Mouse (Mus musculus) liver, embryonic 11.5 days (tissue): ENCODE data around the gene Umps. TPM values are rescaled to one million over a fixed set of nuclear protein-coding genes. Genes with fewer than 3 reads are reported as not detected.

ENCODE experiments used
- ATAC-seq: fragments of 200-750 bp; cut with Nextera tagmentation; replicated peaks from 2 replicates; pipeline ENCODE4 v1.8.0; 2017; ENCODE audit warnings: moderate number of reproducible peaks, mild to moderate bottlenecking, moderate TSS enrichment, moderate library complexity; ENCODE audit not compliant: low FRiP score
- DNase-seq: peaks from one replicate; pipeline ENCODE4 v3.0.0-alpha.2; 2017; ENCODE audit warnings: low spot score
- H3K27ac ChIP-seq: fragments of 300-500 bp; sonication (generic); 2 replicates; pipeline ENCODE4 v1.5.1; 2014; ENCODE audit warnings: mild to moderate bottlenecking, low read depth, low read length, control low read depth
- H3K27me3 ChIP-seq: fragments of 300-500 bp; sonication (generic); replicated peaks from 2 replicates; pipeline ENCODE4 v1.6.1; 2014; ENCODE audit warnings: low read length, mixed read lengths; ENCODE audit not compliant: control insufficient read depth, insufficient read depth
- H3K36me3 ChIP-seq: fragments of 300-500 bp; sonication (generic); 2 replicates; pipeline ENCODE4 v1.6.1; 2014; ENCODE audit warnings: mild to moderate bottlenecking, low read length, moderate library complexity, mixed read lengths; ENCODE audit not compliant: control insufficient read depth, insufficient read depth
- H3K4me1 ChIP-seq: fragments of 300-500 bp; sonication (generic); replicated peaks from 2 replicates; pipeline ENCODE4 v1.6.1; 2014; ENCODE audit warnings: low read length, mixed read lengths; ENCODE audit not compliant: control insufficient read depth, insufficient read depth
- H3K4me2 ChIP-seq: fragments of 300-500 bp; sonication (generic); 2 replicates; pipeline ENCODE4 v1.6.1; 2014; ENCODE audit warnings: mild to moderate bottlenecking, control low read depth, moderate library complexity
- H3K4me3 ChIP-seq: fragments of 300-500 bp; sonication (generic); 2 replicates; pipeline ENCODE4 v1.5.1; 2014; ENCODE audit warnings: low read depth, low read length, control low read depth
- H3K9ac ChIP-seq: fragments of 300-500 bp; sonication (generic); 2 replicates; pipeline ENCODE4 v1.6.1; 2014; ENCODE audit warnings: low read depth, low read length, control low read depth
- H3K9me3 ChIP-seq: fragments of 300-500 bp; sonication (generic); 2 replicates; pipeline ENCODE4 v1.6.1; 2016; ENCODE audit warnings: low read length, inconsistent platforms, mixed read lengths; ENCODE audit not compliant: control insufficient read depth
- WGBS: fragments of 180-500 bp; shearing (Covaris S2); extraction: QIAGEN DNeasy Blood & Tissue Kit; methylation state at CpG from one replicate; pipeline ENCODE4 v1.1.7; 2014; 5-methylcytosine and 5-hydroxymethylcytosine counted together
- polyA plus RNA-seq: library from polyadenylated mRNA; unstranded; fragments of >200 nt; fragmentation: Nextera tagmentation; extraction: Ambion mirVana; gene quantifications from 2 replicates; pipeline ENCODE4 v1.2.1, GENCODE M21; 2014

Gene Umps
- polyA plus RNA-seq, 1 experiment from 2014 or later = 104 TPM

DNA sequence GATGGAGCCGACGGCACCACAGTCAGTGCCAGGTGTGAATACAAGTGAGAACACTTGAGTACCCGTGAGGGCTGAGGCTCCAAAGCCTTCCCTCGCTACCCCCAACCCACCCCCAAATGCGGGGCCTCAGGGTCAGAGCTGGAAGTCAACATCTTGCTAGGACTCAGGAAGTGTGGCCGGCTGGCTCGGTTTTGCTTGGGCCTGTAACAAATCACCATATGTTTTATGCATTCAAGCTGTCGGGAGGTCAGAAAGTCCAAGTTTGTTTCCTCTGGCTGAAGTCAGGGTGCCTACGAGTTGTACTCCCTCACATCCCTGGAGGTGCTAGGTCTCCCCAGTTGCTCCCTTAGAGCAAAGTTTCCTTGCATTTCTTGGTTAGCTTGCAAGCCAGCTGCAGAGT, 27.2 kb downstream of the Umps start:
- H3K27me3 ChIP-seq = no peaks in the 10 kb centered on the region
- ATAC-seq = no peak
- H3K27ac ChIP-seq = no peak overlapping the region
- WGBS = 56% methylated on average over 9 of the region's 9 CpGs
- no peak for DNase-seq
- no peak overlapping the region for H3K9ac ChIP-seq
- peaks cover 19% of the 10 kb centered on the region for H3K4me1 ChIP-seq
- H3K4me2 ChIP-seq = no peak overlapping the region
- no peaks in the 10 kb centered on the region for H3K9me3 ChIP-seq
- H3K36me3 ChIP-seq = no peaks in the 10 kb centered on the region
- no peak overlapping the region for H3K4me3 ChIP-seq

GRCm38 (mm10) chr16:33939133-33939531, 27.7 kb downstream of the Umps start:
- peaks cover 20% of the 10 kb centered on the region for H3K4me1 ChIP-seq

DNA sequence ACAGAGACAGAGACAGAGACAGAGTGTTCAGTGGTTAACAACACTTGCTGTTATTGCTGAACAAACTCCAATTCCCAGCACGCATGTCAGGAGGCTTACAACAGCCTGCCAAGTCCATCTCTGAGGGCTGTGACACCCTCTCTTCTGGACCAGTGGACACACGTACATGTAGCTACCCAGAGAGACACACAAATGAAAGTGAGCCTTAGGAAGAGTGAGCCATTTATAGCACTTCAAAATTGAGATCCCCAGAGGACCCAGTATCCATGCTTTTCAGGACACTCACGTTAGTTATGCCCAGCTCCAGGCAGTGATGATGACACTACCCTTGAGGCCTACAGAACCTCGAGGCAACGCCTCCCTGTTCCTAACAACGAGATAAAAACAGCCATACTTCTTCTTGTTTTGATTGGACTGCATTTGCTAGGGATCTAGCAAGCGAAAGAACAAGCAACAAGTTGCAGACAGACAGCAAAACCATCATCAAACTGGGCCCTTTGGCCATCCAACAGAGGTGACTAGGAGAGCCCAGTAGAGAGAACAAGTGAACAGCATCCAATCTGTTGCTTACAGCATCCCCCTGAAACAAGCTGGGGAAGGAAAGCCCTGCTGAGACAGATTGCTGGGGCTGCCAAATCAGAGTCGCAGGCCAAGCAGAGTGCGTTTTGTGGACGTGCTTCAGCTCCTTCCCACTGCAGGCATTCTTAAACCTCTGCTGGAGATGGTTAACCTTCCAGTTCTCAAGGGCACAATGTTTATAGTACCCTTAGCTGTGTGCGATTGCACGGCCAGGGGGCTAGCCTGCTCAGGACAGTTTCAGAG, 28.3 kb downstream of the Umps start:
- no peak for DNase-seq
- no peaks in the 10 kb centered on the region for H3K27me3 ChIP-seq
- H3K4me2 ChIP-seq = no peak overlapping the region
- no peak overlapping the region for H3K4me3 ChIP-seq
- no peak overlapping the region for H3K27ac ChIP-seq
- WGBS = 59% methylated on average over 12 of the region's 12 CpGs
- ATAC-seq = no peak
- peaks cover 20% of the 10 kb centered on the region for H3K4me1 ChIP-seq
- no peaks in the 10 kb centered on the region for H3K36me3 ChIP-seq
- H3K9ac ChIP-seq = no peak overlapping the region
- H3K9me3 ChIP-seq = no peaks in the 10 kb centered on the region

More at GRCm38 (mm10) chr16:33939133-33939531, 27.7 kb downstream of the Umps start:
- ATAC-seq = no peak
- H3K9me3 ChIP-seq = no peaks in the 10 kb centered on the region
- H3K4me3 ChIP-seq = no peak overlapping the region
- DNase-seq = no peak
- H3K27me3 ChIP-seq = no peaks in the 10 kb centered on the region
- WGBS = 74% methylated on average over 2 of the region's 2 CpGs
- no peak overlapping the region for H3K9ac ChIP-seq
- no peak overlapping the region for H3K4me2 ChIP-seq
- H3K27ac ChIP-seq = no peak overlapping the region
- no peaks in the 10 kb centered on the region for H3K36me3 ChIP-seq

DNA sequence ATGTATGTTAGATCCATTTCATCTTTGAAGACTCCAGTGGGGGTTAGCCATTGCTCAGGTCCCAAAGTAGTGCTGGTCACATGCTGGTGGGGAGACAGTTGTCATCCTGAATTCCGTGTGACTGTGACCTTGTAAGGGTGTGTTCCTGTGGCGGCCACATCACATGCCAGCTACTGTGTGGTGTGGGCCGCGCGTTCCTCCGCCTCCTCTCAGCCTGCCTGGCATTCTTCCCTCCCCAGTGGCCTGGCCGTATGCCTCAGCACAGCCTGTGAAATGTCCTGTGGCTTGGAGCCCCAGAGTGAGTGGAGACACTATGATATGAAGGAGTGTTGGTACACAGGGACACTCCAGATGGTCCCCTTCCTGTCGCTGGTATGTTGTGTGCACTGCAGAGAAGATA, 29.3 kb downstream of the Umps start:
- Histone ChIP-seq H3K27me3 (no peaks in the 10 kb centered on the region), H3K36me3 (no peaks in the 10 kb centered on the region), H3K4me1 (peaks cover 20% of the 10 kb centered on the region), H3K27ac (no peak overlapping the region), H3K4me2 (no peak overlapping the region), H3K9ac (no peak overlapping the region), H3K4me3 (no peak overlapping the region), H3K9me3 (no peaks in the 10 kb centered on the region)
- ATAC-seq (no peak), DNase-seq (no peak)
- WGBS = 68% methylated on average over 8 of the region's 8 CpGs

- H3K36me3 ChIP-seq = no peaks in the 10 kb centered on the region
- H3K27me3 ChIP-seq = no peaks in the 10 kb centered on the region
- 63% methylated on average over 4 of the region's 4 CpGs for WGBS
- H3K9ac ChIP-seq = no peak overlapping the region
- H3K27ac ChIP-seq = no peak overlapping the region
- ATAC-seq (no peak), DNase-seq (no peak)
- no peak overlapping the region for H3K4me2 ChIP-seq
- no peak overlapping the region for H3K4me3 ChIP-seq
- no peaks in the 10 kb centered on the region for H3K9me3 ChIP-seq
- peaks cover 21% of the 10 kb centered on the region for H3K4me1 ChIP-seq
Measured at GRCm38 (mm10) chr16:33936885-33937284, 30.0 kb downstream of the Umps start.

- no peak overlapping the region for H3K27ac ChIP-seq
- ATAC-seq (no peak), DNase-seq (no peak)
- no peaks in the 10 kb centered on the region for H3K27me3 ChIP-seq
- no peaks in the 10 kb centered on the region for H3K36me3 ChIP-seq
- H3K4me1 ChIP-seq = peaks cover 16% of the 10 kb centered on the region
- H3K9me3 ChIP-seq = no peaks in the 10 kb centered on the region
- WGBS = 91% methylated on average over 6 of the region's 6 CpGs
- H3K4me2 ChIP-seq = no peak overlapping the region
- H3K9ac ChIP-seq = no peak overlapping the region
- no peak overlapping the region for H3K4me3 ChIP-seq
Measured at GRCm38 (mm10) chr16:33935407-33935785, 31.4 kb downstream of the Umps start.

GRCm38 (mm10) chr16:33934701-33935406, 32.0 kb downstream of the Umps start:
- no peak overlapping the region for H3K4me2 ChIP-seq

GRCm38 (mm10) chr16:33933411-33933810, 33.4 kb downstream of the Umps start:
- peaks cover 20% of the 10 kb centered on the region for H3K4me1 ChIP-seq
- H3K9ac ChIP-seq = no peak overlapping the region
- no peak overlapping the region for H3K4me3 ChIP-seq
- no peak for DNase-seq
- H3K9me3 ChIP-seq = no peaks in the 10 kb centered on the region
- WGBS = 86% methylated on average over 11 of the region's 11 CpGs
- H3K4me2 ChIP-seq = no peak overlapping the region
- H3K27me3 ChIP-seq = no peaks in the 10 kb centered on the region
- ATAC-seq = no peak
- no peak overlapping the region for H3K27ac ChIP-seq
- no peaks in the 10 kb centered on the region for H3K36me3 ChIP-seq

More at GRCm38 (mm10) chr16:33934701-33935406, 32.0 kb downstream of the Umps start:
- no peak for ATAC-seq
- Histone ChIP-seq H3K27me3 (no peaks in the 10 kb centered on the region), H3K36me3 (no peaks in the 10 kb centered on the region), H3K9me3 (no peaks in the 10 kb centered on the region), H3K27ac (peak overlapping the region; percentile 26; the same call in 1 of the 2 replicates), H3K9ac (no peak overlapping the region), H3K4me3 (no peak overlapping the region), H3K4me1 (peaks cover 16% of the 10 kb centered on the region)
- DNase-seq = no peak
- WGBS = 63% methylated on average over 5 of the region's 5 CpGs
